Mouse (Mus musculus) G1E-ER4 (cell line): Measurements from ENCODE around the gene Srgap1. TPM values are rescaled to one million over a fixed set of nuclear protein-coding genes. Genes with fewer than 3 reads are reported as not detected.

Experiments used
- GATA1 ChIP-seq: IDR thresholded peaks from one replicate; pipeline ENCODE4 v1.8.0; 2012; ENCODE audit warnings: low read length, inconsistent platforms
- polyA plus RNA-seq: library from polyadenylated mRNA; stranded (reverse); fragments of >175 nt; gene quantifications from 2 replicates; pipeline ENCODE4 v1.2.3, GENCODE M21; 2012

The Srgap1 gene
- polyA plus RNA-seq, 1 experiment = not detected

- TF ChIP-seq GATA1 = no peak
Measured at GRCm38 (mm10) chr10:121885512-121886218, 161.4 kb downstream of the Srgap1 start.

- no peak for TF ChIP-seq GATA1
Measured at GRCm38 (mm10) chr10:121882461-121882860, 164.7 kb downstream of the Srgap1 start.

- no peak for TF ChIP-seq GATA1
Measured at GRCm38 (mm10) chr10:121878855-121879254, 168.3 kb downstream of the Srgap1 start.

- no peak for TF ChIP-seq GATA1
Measured at GRCm38 (mm10) chr10:121877906-121878305, 169.2 kb downstream of the Srgap1 start.

GRCm38 (mm10) chr10:121873063-121873489 lies 174.0 kb downstream of the Srgap1 start:
- no peak for TF ChIP-seq GATA1

GRCm38 (mm10) chr10:121869941-121870340 lies 177.2 kb downstream of the Srgap1 start:
- TF ChIP-seq GATA1 = no peak

GRCm38 (mm10) chr10:121868255-121868654 lies 178.9 kb downstream of the Srgap1 start:
- TF ChIP-seq GATA1 = no peak

GRCm38 (mm10) chr10:121865503-121866239 lies 181.4 kb downstream of the Srgap1 start:
- TF ChIP-seq GATA1 = no peak

- no peak for TF ChIP-seq GATA1
Measured at GRCm38 (mm10) chr10:121860924-121861323, 186.2 kb downstream of the Srgap1 start.

- TF ChIP-seq GATA1 = no peak
Measured at GRCm38 (mm10) chr10:121859803-121860571, 187.1 kb downstream of the Srgap1 start.

- no peak for TF ChIP-seq GATA1
Measured at GRCm38 (mm10) chr10:121858911-121859310, 188.2 kb downstream of the Srgap1 start.

GRCm38 (mm10) chr10:121858086-121858485 lies 189.0 kb downstream of the Srgap1 start:
- no peak for TF ChIP-seq GATA1

- no peak for TF ChIP-seq GATA1
Measured at GRCm38 (mm10) chr10:121855863-121856446, 191.2 kb downstream of the Srgap1 start.

- TF ChIP-seq GATA1 = no peak
Measured at GRCm38 (mm10) chr10:121853385-121853808, 193.7 kb downstream of the Srgap1 start.

- TF ChIP-seq GATA1 = no peak
Measured at GRCm38 (mm10) chr10:121849496-121849895, 197.6 kb downstream of the Srgap1 start.

- TF ChIP-seq GATA1 = no peak
Measured at GRCm38 (mm10) chr10:121845677-121846076, 201.4 kb downstream of the Srgap1 start.
